Mouse (Mus musculus): ENCODE measurements around the gene Atf6b. TPM values are rescaled to one million over a fixed set of nuclear protein-coding genes. Genes with fewer than 3 reads are reported as not detected.

Atf6b gene
- total RNA-seq, 2 experiments from 2014 or later = 4.0 to 4.2 TPM

DNA sequence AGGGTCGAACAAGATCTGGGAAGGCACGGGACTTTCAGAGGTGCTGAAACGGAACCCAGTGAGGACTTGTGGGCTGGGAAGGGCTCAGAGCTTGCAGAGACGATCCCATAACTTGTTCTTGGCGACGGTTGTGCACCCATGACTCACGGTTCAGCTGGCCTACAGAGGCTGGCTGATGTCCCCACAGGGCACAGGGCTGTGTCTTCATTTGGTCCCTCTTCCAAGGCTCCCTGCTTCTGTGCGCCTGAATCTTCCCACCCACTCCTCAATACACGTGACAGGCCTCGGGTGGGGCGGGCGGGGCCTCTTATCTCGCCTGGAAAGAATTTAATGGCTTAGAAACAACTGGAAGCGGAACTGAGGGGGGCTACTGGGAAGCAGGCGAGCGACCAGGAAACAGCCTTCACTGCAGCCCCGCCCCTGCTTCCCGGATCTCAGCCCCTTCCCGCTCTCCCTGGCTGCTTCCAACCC is 14.2 kb downstream of the Atf6b start:
- no peak for ATAC-seq (replicated peaks; ENCODE audit: low FRiP score, poor library complexity, severe bottlenecking)

DNA sequence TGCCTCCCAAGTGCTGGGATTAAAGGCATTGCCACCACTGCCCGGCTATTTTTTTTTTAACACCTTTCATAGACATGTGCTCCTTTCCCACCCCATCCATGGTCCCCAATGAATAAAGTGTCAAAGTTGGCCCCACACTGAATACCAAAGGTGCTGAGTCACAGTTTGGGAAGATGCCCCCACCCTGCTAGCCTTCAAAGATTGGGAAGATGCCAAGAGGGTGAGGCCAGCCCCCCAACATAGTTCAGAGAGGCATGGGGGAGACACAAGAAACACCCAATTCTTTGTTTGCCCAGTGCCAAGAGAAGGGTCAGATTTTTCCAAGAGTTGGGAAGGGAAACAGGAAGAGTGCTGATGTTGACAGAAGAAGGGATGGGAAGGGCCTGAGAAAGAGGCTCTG is 15.5 kb downstream of the Atf6b start:
- ATAC-seq (replicated peaks; ENCODE audit: low FRiP score, poor library complexity, severe bottlenecking) = no peak

- no peak for ATAC-seq (replicated peaks; ENCODE audit: low FRiP score, poor library complexity, severe bottlenecking)
Measured at GRCm38 (mm10) chr17:34662978-34663377, 16.0 kb downstream of the Atf6b start.

- no peak for ATAC-seq (replicated peaks; ENCODE audit: low FRiP score, poor library complexity, severe bottlenecking)
Measured at GRCm38 (mm10) chr17:34663558-34663957, 16.6 kb downstream of the Atf6b start.

DNA sequence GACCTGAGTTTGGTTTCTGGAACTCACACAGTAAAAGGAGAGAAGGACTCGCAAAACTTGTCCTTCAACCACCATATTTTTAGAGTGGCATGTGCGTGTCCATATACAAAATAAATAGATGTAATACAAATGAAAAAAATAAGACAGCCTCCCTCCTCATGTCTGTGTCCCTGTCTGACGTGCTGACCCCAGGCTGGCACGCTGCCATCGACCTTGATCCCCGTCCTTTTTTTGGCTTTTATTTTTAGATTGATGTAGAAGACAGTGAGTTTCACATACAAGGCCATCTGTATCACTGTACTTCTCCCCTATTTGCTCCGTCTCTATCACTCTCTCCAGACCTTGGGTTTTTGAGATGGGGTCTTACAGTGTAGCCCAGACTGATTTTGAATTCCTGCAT is 17.5 kb downstream of the Atf6b start:
- no peak for ATAC-seq (replicated peaks; ENCODE audit: low FRiP score, poor library complexity, severe bottlenecking)

DNA sequence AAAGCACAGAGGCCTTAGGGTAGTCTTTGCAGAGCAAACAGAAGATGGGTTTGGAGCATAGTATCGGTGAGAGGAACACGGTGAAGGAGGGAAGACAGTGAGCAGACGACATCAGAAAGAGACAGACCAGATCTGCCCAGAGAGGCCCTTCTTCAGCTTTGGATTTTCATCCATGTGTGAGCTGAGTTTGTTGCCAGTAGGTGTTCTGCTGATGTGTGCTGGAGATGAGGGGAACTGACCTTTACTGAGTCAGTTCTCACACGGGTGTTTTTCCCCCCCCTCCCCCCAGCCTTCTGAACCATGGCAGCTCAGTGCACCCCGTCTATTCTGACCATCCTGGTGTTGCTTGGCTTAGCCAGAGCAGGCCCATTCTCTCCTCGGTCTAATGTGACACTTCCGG is 23.3 kb downstream of the Atf6b start, which contains the start of gene Tnxb:
Gene Tnxb, plus strand, starts transcription at position 301 of the 400 bp plus-strand sequence.
- no peak for ATAC-seq (replicated peaks; ENCODE audit: low FRiP score, poor library complexity, severe bottlenecking)

- no peak for ATAC-seq (replicated peaks; ENCODE audit: low FRiP score, poor library complexity, severe bottlenecking)
Measured at GRCm38 (mm10) chr17:34671151-34672066, 24.5 kb downstream of the Atf6b start.

- ATAC-seq (replicated peaks; ENCODE audit: low FRiP score, poor library complexity, severe bottlenecking) = no peak
Measured at GRCm38 (mm10) chr17:34672246-34672792, 25.4 kb downstream of the Atf6b start.

DNA sequence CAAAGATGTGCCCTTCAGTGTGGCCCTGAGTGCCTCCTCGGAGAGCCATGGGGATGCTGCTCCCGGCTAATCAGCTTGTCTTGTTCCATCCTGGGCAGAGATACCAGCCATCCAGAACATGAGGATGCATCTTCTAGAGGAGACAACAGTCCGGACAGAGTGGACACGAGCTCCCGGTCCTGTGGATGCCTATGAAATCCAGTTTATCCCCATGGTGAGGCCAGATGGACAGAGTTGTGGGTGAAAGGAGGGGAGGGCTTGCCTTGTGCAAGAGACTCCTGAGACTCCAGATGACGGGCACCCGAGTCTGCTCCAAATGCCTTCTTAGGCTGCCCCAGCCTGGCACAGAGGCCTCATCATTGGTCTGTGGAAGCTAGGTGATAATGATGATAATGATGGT is 26.2 kb downstream of the Atf6b start:
- ATAC-seq (replicated peaks; ENCODE audit: low FRiP score, poor library complexity, severe bottlenecking) = no peak

DNA sequence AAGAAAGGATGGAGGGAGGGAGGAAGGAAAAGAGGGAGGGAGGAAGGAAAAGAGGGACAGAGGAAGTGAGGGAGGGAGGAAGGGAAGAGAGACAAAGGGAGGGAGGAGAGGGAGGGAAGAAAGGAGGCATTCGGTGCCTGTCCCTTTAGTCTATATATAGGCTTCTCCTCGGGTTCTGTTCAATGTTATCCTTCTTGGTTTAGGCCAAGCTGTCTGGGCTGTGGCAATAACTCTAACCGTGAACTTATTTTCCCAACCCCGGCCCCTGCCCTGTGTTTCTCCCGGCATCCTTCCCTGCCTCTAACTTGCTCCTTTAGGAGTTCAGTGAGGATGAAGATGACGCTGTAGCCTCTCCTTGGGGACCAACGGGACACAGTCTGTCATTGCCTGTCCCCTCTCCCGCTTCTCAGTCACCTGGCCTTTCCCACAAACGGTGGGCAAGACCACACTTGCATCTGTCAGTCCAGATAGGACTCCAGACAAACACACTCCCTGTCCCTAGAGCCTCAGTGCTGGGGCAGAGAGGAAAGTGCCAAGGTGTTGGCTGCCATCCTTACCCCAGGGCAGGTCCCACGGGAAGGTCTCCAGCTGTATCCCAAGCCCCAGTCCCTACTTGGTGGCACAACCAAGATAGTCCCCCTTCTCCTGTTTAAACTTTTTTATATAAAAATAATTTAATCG is 27.7 kb downstream of the Atf6b start:
- no peak for ATAC-seq (replicated peaks; ENCODE audit: low FRiP score, poor library complexity, severe bottlenecking)

DNA sequence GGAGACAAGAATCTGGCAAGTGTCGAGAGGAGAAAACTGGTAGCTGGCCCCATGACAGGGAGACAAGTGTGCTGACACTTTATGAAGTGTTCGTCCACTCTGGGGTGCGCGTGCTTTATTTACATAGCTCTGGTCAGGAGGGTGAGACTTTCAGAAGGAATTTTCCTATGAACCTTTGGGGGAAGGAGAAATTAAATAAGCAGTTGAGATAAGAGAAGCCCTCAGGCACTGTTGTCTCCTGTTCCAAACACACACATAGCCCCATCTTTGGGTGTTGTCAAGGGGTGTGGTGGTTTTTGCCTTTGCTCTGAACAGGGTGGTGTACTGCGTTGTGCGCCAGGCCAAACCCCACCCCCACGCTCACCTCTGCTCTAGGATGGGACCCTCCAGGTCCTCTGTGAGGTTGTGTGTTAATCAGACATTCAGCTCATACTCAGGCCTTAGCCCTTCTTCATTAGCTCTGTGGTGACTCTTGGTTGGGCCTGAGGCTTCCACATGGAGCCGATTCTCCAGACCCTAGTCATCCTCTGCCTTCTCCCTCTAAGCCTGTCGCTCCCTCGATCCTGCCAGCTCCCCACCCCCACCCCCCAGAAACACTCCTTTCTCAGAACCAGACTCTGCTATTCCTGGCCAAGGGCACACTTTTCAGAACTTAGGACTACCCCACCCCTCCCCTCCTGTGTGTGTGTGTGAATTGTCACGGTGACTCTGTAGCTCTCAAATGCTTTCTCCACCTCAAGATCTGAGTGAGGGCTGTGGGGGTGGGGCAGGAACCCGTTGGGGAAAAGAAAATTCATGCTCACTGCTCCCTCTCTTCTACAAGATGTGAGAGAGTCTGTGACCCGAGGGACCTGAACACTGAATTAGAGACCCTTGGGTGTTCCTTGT is 28.5 kb downstream of the Atf6b start:
- no peak for ATAC-seq (replicated peaks; ENCODE audit: low FRiP score, poor library complexity, severe bottlenecking)

- no peak for ATAC-seq (replicated peaks; ENCODE audit: low FRiP score, poor library complexity, severe bottlenecking)
Measured at GRCm38 (mm10) chr17:34676093-34676460, 29.1 kb downstream of the Atf6b start.

GRCm38 (mm10) chr17:34676671-34677070 is 29.7 kb downstream of the Atf6b start:
- ATAC-seq (replicated peaks; ENCODE audit: low FRiP score, poor library complexity, severe bottlenecking) = no peak

- no peak for ATAC-seq (replicated peaks; ENCODE audit: low FRiP score, poor library complexity, severe bottlenecking)
Measured at GRCm38 (mm10) chr17:34680191-34680590, 33.2 kb downstream of the Atf6b start.

GRCm38 (mm10) chr17:34680621-34681020 is 33.7 kb downstream of the Atf6b start:
- no peak for ATAC-seq (replicated peaks; ENCODE audit: low FRiP score, poor library complexity, severe bottlenecking)

DNA sequence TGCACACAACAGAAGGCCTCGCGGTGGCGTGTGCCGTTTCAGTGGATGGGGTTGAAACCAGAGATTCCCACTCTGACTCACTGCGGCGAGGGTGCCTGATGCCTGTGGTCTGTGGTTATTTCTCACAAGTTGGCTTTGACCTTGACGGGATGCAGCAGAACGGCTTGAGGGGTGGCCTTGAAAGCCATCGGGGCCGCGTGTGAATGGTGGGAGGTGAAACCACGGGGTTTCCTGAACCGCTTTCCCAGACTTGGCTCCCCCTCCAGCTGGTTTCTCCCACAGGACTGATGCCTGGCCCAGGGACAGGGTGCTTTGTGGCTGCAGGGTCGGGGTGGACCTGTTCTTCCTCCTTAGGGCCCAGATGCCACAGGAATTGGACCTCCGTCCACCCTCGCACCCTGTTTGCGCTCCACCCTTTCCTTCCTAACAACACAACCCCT is 34.2 kb downstream of the Atf6b start:
- ATAC-seq (replicated peaks; ENCODE audit: low FRiP score, poor library complexity, severe bottlenecking) = no peak

DNA sequence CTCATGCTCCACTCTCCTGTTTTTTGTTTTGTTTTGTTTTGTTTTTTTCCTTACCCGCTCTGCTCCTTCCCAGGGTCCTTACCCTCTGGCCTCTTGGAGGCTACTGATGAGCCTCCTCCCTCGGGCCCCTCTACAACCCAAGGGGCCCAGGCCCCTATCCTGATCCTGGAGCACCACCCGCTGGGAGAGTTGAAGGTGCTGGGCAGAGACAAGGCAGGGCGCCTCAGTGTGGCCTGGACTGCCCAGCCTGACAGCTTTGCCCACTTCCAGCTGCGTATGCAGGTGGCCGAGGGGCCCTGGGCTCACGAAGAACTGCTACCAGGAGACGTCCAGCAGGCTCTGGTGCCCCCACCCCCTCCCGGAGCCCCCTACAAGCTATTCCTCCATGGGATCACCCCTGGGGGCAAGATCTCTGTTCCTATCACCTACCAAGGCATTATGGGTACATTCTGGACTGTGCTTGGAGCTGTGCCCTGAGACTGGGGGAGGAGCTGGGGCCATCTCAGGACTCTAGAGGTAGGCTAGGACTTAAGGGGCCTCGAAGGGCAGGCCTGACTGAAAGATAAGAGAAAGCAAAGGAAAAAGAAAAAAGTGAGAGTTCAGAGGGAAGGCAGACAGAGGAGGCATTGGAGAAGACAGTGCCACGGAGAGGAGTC is 35.1 kb downstream of the Atf6b start:
- ATAC-seq (replicated peaks; ENCODE audit: low FRiP score, poor library complexity, severe bottlenecking) = no peak

DNA sequence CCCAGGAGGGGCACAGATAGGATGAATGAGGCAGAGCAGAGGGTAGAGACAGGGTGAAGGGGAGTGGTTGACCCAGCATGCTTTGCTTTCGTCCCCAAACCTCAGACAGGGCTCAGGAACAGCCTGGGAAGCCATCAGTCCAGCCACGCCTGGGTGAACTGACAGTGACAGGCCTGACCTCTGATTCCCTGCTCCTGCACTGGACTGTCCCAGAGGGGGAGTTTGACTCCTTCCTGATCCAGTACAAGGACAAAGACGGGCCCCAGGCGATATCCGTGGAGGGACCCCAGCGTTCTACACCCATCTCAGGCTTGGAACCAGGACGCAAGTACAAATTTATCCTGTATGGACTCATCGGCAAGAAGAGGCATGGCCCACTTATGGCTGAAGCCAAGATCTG is 36.2 kb downstream of the Atf6b start:
- ATAC-seq (replicated peaks; ENCODE audit: low FRiP score, poor library complexity, severe bottlenecking) = no peak

GRCm38 (mm10) chr17:34683686-34684220 is 36.8 kb downstream of the Atf6b start:
- ATAC-seq (replicated peaks; ENCODE audit: low FRiP score, poor library complexity, severe bottlenecking) = no peak

Measured in erythroblast, adult 5-6 weeks (primary cell).